Mouse (Mus musculus): Measurements from ENCODE around the gene Adamts2. TPM values are rescaled to one million over a fixed set of nuclear protein-coding genes. Genes with fewer than 3 reads are reported as not detected.
A peak's percentile ranks its signal among the peaks of the same experiment; 100 is the strongest.

Adamts2 gene
- polyA plus RNA-seq, 2 experiments = 0.83 to 1.1 TPM

- Histone ChIP-seq H3K4me3 (ENCODE audit: insufficient read depth in 1 of 2, low read depth in 2 of 2, low read length in 2 of 2) (no peak overlapping the region), H3K4me2 (ENCODE audit: low read depth) (no peak overlapping the region), H3K36me3 (replicated peaks; ENCODE audit: control insufficient read depth, insufficient read depth, low read depth) (no peaks in the 10 kb centered on the region), H3K27ac (no peak overlapping the region), H3K9ac (replicated peaks) (no peak overlapping the region), H3K4me1 (replicated peaks; ENCODE audit: control insufficient read depth in 2 of 2, insufficient read depth in 2 of 2, low read length in 1 of 2) (no peaks in the 10 kb centered on the region), H3K27me3 (ENCODE audit: control insufficient read depth, insufficient read depth, low read length) (no peaks in the 10 kb centered on the region), H3K9me3 (ENCODE audit: control insufficient read depth, low read length) (no peaks in the 10 kb centered on the region)
- no peak for TF ChIP-seq EP300 (IDR thresholded peaks at IDR 0.05; ENCODE audit: low read depth)
- no peak for TF ChIP-seq CTCF (IDR thresholded peaks at IDR 0.05; ENCODE audit: low read depth)
- ATAC-seq (ENCODE audit: insufficient read depth) (no peak), DNase-seq (ENCODE audit: low read depth in 3 of 3, low spot score in 3 of 3) (no peak)
- WGBS (ENCODE audit: insufficient replicate concordance) = 33% methylated on average over 7 of the region's 7 CpGs
Observed at GRCm38 (mm10) chr11:50672866-50673265, 71.0 kb downstream of the Adamts2 start.

DNA sequence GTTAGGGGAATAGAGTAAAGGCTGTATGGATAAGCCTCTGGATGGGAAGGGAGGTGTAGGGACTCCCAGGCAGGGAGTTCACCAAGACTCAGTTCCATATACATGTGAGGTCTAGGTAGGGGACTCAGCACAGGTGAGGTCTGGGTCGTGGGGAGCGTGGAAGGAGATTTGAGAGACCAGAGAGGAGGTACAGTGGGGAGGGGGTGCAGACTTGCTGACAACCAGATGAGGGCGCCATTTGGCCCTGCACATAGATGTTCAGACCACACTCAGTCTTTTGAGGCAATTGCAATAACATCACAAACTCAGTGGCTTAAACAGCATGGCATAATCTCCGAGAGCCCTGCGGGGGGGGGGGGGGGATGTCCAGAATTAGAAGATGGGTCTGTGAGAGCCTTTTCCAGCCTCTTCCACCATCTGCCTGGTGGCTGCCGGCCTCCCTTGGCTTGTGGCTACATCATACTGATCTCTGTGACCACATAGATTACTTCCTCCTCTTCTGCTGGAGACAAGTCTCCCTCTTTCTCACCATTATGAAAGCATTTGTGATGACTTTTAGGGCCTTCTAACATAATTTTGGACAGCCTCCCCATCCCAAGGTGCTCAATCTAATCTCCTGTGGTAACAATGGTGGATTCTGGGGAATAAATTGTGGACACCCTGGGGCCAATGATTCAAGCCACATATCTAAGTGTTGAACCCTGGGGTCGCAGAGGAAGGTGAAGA, 71.8 kb downstream of the Adamts2 start:
- H3K4me1 ChIP-seq (replicated peaks; ENCODE audit: control insufficient read depth in 2 of 2, insufficient read depth in 2 of 2, low read length in 1 of 2) = no peaks in the 10 kb centered on the region
- DNase-seq (ENCODE audit: low read depth in 3 of 3, low spot score in 3 of 3) (no peak), ATAC-seq (ENCODE audit: insufficient read depth) (no peak)
- WGBS (ENCODE audit: insufficient replicate concordance) = 36% methylated on average over 7 of the region's 7 CpGs
- H3K9ac ChIP-seq (replicated peaks) = no peak overlapping the region
- no peaks in the 10 kb centered on the region for H3K9me3 ChIP-seq (ENCODE audit: control insufficient read depth, low read length)
- no peak overlapping the region for H3K4me2 ChIP-seq (ENCODE audit: low read depth)
- H3K27me3 ChIP-seq (ENCODE audit: control insufficient read depth, insufficient read depth, low read length) = no peaks in the 10 kb centered on the region
- H3K4me3 ChIP-seq (ENCODE audit: insufficient read depth in 1 of 2, low read depth in 2 of 2, low read length in 2 of 2) = no peak overlapping the region
- no peak overlapping the region for H3K27ac ChIP-seq
- H3K36me3 ChIP-seq (replicated peaks; ENCODE audit: control insufficient read depth, insufficient read depth, low read depth) = no peaks in the 10 kb centered on the region
- no peak for TF ChIP-seq EP300 (IDR thresholded peaks at IDR 0.05; ENCODE audit: low read depth)
- TF ChIP-seq CTCF (IDR thresholded peaks at IDR 0.05; ENCODE audit: low read depth) = 0 out of 2 replicates have a peak, but pooled peaks have one; percentile 14

- Histone ChIP-seq H3K27ac (no peak overlapping the region), H3K9me3 (ENCODE audit: control insufficient read depth, low read length) (no peaks in the 10 kb centered on the region), H3K36me3 (replicated peaks; ENCODE audit: control insufficient read depth, insufficient read depth, low read depth) (no peaks in the 10 kb centered on the region), H3K4me3 (ENCODE audit: insufficient read depth in 1 of 2, low read depth in 2 of 2, low read length in 2 of 2) (no peak overlapping the region), H3K27me3 (ENCODE audit: control insufficient read depth, insufficient read depth, low read length) (no peaks in the 10 kb centered on the region), H3K4me2 (ENCODE audit: low read depth) (no peak overlapping the region), H3K9ac (replicated peaks) (no peak overlapping the region), H3K4me1 (replicated peaks; ENCODE audit: control insufficient read depth in 2 of 2, insufficient read depth in 2 of 2, low read length in 1 of 2) (no peaks in the 10 kb centered on the region)
- WGBS (ENCODE audit: insufficient replicate concordance) = 64% methylated on average over 9 of the region's 9 CpGs
- TF ChIP-seq CTCF (IDR thresholded peaks at IDR 0.05; ENCODE audit: low read depth) (no peak), EP300 (IDR thresholded peaks at IDR 0.05; ENCODE audit: low read depth) (no peak)
- no peak for ATAC-seq (ENCODE audit: insufficient read depth)
- DNase-seq (ENCODE audit: low read depth in 3 of 3, low spot score in 3 of 3) = no peak
Observed at GRCm38 (mm10) chr11:50674390-50674789, 72.5 kb downstream of the Adamts2 start.

DNA sequence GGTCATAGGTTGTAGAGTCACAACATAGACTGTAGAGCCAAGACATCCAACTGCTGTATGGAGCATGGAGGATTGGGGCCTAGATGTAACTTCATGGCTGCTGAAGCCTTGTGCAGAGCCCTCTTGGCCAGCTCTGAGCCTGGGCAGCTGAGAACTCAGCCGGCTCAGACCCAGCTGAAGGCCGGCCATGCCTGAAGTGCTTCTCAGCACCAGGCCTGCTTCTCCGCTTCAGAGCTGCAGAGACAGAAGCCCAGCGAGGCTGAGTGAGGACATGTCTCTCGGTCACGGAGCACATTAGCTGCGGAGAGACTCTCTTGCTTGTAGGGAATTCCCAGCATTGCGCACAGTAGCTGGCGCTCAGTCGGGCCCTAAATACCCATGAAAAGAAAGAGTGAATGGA, 76.8 kb downstream of the Adamts2 start:
- ATAC-seq (ENCODE audit: insufficient read depth) (no peak), DNase-seq (ENCODE audit: low read depth in 3 of 3, low spot score in 3 of 3) (no peak)
- Histone ChIP-seq H3K27me3 (ENCODE audit: control insufficient read depth, insufficient read depth, low read length) (no peaks in the 10 kb centered on the region), H3K4me2 (ENCODE audit: low read depth) (no peak overlapping the region), H3K36me3 (replicated peaks; ENCODE audit: control insufficient read depth, insufficient read depth, low read depth) (no peaks in the 10 kb centered on the region), H3K27ac (no peak overlapping the region), H3K9ac (replicated peaks) (no peak overlapping the region), H3K4me1 (replicated peaks; ENCODE audit: control insufficient read depth in 2 of 2, insufficient read depth in 2 of 2, low read length in 1 of 2) (no peaks in the 10 kb centered on the region), H3K4me3 (ENCODE audit: insufficient read depth in 1 of 2, low read depth in 2 of 2, low read length in 2 of 2) (no peak overlapping the region), H3K9me3 (ENCODE audit: control insufficient read depth, low read length) (no peaks in the 10 kb centered on the region)
- TF ChIP-seq CTCF (IDR thresholded peaks at IDR 0.05; ENCODE audit: low read depth) (no peak), EP300 (IDR thresholded peaks at IDR 0.05; ENCODE audit: low read depth) (no peak)
- WGBS (ENCODE audit: insufficient replicate concordance) = 79% methylated on average over 10 of the region's 10 CpGs

- Histone ChIP-seq H3K9me3 (ENCODE audit: control insufficient read depth, low read length) (no peaks in the 10 kb centered on the region), H3K27me3 (ENCODE audit: control insufficient read depth, insufficient read depth, low read length) (no peaks in the 10 kb centered on the region), H3K4me2 (ENCODE audit: low read depth) (no peak overlapping the region), H3K9ac (replicated peaks) (no peak overlapping the region), H3K36me3 (replicated peaks; ENCODE audit: control insufficient read depth, insufficient read depth, low read depth) (no peaks in the 10 kb centered on the region), H3K4me1 (replicated peaks; ENCODE audit: control insufficient read depth in 2 of 2, insufficient read depth in 2 of 2, low read length in 1 of 2) (no peaks in the 10 kb centered on the region), H3K4me3 (ENCODE audit: insufficient read depth in 1 of 2, low read depth in 2 of 2, low read length in 2 of 2) (no peak overlapping the region), H3K27ac (no peak overlapping the region)
- WGBS (ENCODE audit: insufficient replicate concordance) = 72% methylated on average over 7 of the region's 7 CpGs
- DNase-seq (ENCODE audit: low read depth in 3 of 3, low spot score in 3 of 3) (no peak), ATAC-seq (ENCODE audit: insufficient read depth) (no peak)
- TF ChIP-seq CTCF (IDR thresholded peaks at IDR 0.05; ENCODE audit: low read depth) (no peak), EP300 (IDR thresholded peaks at IDR 0.05; ENCODE audit: low read depth) (no peak)
Observed at GRCm38 (mm10) chr11:50681940-50682339, 80.1 kb downstream of the Adamts2 start.
